Mouse (Mus musculus) cerebellum, postnatal 36 days (tissue): Measurements from ENCODE around the gene Mrps23.

Experiments used
- DNase-seq, 2 experiments: peaks; one replicate each; pipeline ENCODE4 v3.0.0; 2021 to 2022; ENCODE audit warnings: mixed read lengths in 2 of 2

Gene Mrps23

DNA sequence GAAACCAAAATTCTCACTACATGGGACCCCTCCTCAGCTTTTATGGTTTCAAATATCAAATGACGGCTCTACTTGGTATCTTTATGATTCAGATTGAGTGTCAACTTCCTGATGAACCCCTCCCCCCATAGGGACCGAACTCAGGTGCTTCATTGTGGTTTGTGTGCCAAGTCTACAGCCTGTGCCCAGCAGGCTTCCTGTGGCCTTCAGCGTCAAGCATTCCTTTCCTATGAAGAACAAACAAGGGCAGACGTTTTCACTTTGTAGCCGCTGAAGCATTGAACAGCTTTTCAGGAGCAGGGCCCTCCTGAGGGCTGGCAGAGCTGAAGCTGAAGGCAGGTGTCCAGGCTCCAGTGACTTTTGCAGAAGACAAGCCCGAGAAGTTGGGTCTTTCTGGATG lies 9.6 kb downstream of the Mrps23 start:
- DNase-seq: no peak

DNA sequence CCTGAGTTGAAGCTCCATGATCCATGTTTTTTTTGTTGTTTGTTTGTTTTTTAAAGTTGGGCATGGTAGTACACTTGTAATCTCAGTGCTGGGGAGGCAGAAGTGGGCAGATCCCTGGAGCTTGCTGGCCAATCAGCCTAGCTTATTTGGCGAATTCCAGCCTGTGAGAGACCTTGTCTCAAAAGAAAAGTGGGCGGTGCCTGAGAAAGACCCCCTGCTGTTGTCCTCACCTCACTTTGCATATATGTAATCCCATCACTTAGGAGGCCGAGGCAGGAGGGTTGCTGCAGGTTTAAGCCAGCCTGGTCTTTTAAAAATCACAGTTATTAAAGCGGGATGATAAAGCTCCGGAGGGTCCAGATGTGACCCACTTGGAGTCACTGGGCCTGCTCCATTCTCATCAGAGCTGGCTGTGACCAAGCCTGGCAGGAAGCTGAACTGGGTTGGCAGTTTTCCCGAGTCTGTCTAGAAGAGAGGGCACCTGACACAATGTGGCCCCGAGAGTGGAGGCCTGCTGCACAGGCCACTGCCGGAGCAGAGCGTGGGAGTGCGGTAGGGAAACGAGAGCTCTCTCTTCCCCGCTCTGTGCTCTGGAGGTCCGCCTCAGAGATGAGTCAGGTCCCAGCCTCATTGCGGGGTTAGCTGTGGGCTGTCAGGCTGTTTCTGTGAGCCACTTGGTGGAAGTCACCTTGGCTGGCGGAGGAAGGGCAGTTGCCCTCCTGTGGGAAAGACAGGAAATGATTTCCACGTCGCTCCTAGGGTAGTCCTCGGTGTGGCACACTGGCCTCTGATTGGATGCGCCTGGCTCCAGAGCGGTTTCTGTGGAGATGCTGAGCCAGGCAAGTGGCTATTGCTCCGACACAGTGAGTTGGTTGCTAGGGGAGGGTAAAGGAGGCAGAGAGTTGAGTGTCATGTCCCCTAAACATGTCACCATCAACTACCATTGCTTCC lies 11.0 kb downstream of the Mrps23 start:
- peak; percentile 78 to 79 for DNase-seq

DNA sequence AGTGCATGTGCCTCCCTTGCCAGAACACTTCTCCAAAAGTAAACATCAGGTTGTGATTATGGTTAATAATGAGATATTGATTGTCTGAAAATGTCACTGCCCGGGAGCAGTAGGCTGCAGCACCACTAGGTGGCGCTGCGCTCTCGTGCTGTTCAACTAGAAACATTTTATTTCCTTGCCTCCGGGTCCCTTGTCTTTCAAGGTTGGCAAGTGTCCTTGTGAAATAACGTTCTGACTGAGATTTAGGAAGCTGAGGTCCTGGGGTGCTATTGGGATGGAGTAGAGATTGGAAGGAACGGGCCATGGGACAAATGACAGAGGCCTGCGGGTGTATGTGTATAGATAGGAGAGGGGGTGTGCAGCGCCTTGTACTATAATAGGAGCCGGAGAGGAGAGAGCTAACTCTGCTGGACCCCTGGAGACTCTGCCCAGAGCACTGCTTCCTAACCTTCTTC lies 12.1 kb downstream of the Mrps23 start:
- DNase-seq: peak; percentile 75 to 84

DNA sequence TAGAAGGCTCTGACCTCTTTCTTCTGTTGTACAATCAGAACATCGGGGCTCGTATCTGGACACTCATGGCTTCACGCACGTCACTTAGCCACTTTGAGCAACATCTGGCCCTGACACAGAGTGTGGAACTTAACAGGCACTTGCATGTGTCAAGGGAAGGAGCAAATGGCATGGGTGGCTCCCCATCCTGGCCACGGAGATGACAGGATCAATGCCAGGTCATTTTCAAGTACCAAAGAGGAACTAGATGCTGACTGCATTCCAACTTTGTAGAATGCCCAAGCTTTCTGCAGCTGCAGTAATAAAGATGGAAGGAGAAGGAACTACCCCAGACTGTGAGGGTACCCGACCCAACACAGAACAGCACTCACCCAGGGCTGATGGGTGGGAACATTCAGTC lies 14.0 kb downstream of the Mrps23 start:
- no peak for DNase-seq

DNA sequence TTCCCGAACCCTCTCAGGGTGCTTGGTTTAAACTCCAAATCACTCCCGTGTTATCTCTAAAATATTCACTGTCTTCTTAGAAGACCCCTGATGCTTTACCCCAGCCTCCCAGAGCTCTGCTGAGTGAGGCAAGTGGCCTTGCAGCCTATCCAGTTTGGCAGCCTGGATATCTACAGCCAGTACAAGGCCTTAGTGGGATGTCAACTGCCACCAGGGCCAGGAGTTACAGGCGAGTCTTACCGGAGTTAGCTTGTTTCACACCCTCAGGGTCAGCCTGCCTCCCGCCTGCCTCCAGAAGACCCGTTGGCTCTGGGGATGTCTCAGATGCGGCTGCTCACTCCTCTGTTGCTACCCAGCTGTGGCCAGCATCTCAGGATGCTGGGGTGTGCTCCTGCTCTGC lies 14.4 kb downstream of the Mrps23 start:
- no peak for DNase-seq

DNA sequence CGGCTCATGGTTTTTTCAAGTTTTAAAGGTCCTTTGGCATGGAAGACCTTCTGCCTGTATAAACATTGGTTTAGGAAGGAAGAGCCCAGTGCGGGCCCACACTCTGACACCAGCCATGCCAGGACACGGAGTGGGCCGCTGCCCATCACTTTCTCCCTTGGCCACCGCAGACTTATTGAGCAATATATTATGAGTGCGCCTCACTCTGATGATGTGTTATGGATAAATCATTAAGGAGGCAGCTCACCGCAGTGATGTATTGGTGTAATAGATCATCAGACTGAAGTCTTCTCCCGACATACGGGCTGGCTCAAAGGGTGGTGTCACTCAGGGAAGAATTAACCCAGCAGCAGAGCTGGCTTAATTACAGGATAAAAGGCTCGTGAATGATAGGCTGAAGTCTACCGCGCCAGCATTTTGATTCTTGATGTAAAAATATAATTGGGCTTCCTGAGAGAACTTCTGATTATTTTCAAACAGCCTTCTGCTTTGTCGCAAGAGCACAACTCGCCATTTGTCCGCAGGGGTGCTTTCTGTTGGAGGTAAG lies 17.8 kb downstream of the Mrps23 start:
- DNase-seq: no peak

DNA sequence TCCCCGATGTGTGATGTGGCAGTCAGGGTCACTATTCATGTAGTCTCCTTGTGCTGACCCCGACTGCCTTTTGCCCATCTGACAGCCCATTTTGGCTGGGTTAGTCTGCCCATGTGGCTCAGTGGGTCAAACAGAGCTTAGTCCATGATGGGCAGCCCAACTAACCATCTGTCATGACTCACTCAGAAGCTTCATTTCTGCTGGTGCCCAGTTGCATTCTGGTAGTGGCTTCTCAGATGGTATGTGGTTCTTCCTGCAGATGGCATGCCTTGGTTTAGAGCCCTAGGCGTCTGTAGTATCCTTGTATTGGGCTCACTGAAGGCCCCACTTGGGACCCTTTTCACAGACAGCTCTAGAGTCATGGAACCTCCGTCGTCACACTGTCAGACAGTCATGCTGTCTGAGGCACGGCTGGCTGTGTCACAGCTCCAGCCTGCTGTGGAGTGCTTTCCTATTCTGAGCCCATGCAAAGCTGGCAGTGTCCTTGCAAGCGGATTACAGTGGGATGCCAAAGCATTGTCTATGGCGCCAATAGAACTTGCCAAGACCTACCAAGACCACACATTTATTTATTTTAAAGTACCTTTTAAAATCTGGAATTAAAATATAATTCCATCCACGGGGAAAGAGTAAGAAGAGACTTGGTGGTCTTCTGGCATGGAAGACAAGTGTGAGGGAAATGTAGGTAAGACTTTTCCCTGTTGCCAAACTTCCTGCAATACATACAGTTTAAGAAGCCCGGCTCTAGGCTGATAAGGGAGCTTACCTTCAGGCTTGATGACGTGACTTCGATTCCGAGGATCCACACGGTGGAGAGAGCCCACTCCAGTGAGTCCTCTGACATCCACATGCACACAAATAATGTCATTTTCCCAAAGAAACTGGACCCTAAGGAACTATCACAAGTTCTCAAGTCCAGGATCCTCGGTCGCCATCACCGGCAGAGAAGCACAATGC lies 23.1 kb downstream of the Mrps23 start:
- DNase-seq: no peak

DNA sequence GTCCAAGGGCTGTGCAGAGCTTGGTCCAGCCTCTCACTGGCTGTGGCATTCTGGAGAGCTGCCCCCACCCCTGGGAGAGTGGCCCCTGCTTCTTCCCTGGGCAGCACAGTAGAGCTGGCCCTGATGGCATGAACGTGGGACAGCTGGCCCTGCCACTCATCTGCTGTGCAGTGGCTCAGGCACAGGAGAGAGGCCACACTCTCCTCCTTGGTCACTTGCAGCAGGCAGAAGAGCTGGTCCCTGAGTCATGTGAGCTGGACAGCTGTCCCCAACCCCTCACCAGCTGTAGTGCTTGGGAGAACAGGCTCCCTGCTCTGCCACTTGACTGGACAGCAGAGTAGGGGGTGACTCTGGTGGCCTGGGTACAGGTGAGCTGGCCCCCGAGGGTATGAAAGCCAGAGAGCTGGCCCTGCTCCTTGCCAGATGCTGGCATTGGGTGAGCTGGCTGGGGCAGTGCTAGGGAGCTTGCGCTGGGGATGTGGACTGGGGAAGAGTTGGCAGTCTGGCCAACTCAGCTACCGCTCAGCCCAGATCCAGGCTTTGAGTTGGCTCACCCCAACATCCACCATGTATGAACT lies 27.1 kb downstream of the Mrps23 start:
- DNase-seq: no peak

DNA sequence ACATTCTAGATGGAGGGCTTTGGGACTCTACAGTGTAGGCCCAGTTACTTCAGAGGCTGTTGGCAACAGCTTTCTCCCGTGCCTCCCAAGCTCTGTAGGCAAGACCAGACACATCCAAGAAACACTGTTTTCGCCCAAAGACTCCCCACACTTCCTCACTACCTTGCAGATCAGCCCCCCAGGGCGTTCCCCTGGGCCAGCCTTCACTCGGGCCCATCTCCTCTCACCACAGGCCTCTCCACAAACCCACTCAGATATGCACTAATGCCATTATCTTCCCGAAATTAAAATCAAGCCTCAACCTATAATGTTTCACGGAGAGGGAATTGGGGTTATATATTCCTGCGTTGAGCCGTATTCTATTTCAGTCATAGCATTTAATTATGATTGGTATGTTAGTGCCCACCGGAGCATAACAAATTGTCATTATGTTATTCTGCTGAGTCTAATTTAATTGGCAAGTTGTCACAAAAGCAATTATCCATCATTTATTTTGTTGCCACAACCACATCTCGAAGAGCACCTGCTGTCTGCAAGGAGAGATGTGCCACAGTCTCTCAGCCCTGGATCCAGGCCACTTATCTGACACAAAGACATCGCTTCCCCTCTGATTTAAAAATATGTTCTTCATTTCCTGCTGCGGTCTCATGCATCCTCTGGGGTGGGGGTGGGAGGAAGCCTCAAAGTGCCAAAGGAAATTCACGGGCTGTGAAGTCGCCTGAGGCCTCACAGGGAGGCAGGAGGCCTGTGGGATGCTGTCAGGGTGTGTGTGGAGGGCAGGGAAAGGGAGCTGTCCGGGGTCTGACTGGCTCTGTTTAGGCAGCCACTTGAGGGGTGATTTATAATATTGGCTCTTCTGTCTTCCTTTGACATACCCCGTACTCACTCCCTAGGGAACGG lies 29.6 kb downstream of the Mrps23 start:
- no peak for DNase-seq

DNA sequence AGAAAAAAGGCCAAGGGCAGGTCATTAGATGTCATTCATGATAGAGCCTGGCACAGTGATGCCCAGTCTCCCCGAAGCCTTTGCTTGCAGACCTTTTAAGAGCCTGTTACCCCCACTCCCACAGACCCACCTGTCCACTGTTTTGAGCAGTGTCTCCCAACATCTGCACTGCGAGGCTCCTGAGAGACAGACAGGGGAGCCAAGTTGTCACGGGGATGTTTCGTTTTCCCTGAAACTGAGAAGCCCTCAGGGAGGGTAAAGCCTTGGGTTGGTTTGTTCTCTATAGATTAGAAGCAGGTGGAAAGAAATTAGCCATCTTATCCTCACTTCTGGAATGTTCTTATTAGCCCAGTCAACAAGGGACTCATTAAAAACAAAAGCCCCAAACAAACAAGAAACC lies 30.6 kb downstream of the Mrps23 start:
- no peak for DNase-seq

DNA sequence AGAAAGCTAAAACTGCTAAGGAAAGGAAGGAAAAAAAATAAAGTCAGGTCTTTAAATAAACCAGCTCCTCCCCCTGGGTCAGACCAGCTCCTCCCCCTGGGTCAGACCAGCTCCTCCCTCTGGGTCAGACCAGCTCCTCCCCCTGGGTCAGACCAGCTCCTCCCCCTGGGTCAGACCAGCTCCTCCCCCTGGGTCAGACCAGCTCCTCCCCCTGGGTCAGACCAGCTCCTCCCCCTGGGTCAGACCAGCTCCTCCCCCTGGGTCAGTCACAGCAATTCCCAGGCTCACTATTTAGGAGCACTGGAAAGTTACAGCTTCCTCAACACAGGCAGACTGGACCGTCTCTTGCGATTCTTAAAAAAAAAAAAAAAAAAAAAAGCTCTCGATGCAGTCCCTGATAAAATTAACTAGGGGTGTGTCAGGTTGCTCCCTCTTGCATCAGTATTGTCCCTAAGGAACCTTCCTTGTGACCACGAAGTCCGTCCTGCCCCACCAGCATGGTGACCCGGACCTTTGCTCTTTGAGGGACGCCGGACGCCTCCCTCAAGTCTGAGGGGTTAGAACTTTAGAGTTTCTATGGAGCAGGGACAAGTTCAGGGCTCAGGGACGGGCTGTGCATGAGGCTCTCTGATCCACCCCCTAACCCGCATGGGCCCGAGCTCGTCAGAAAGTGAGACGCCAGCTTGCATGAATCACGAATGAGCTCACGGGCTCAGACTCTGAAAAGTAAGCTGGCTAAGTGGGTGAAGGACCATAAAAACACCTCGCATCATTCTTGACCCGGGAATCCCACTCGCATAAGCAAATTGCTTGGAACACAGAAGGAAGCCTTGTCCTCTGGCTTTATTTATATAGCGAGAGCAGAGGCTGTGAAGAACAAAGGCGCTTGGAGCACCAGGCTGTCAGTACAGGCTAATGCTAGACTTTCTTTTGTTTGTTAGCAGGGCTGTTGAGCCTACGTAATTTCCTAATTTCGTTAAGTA lies 31.3 kb downstream of the Mrps23 start:
- no peak for DNase-seq

DNA sequence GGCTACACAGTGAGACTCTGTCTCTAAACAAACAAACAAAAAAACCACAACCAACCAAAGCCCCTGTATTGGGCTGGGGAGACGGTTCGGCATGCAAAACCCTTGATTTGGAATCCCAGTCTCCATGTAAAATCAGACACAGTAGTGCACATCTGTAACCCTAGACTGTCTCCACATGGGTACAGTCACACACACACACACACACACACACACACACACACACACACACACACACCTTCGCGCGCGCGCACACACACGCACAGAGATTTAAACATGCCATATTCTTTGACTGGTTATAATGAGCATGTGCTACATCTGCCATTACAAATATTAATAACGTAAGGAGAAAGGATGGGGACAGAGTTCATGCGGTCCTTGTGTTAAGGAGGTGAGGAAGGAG lies 36.1 kb downstream of the Mrps23 start:
- DNase-seq: no peak

DNA sequence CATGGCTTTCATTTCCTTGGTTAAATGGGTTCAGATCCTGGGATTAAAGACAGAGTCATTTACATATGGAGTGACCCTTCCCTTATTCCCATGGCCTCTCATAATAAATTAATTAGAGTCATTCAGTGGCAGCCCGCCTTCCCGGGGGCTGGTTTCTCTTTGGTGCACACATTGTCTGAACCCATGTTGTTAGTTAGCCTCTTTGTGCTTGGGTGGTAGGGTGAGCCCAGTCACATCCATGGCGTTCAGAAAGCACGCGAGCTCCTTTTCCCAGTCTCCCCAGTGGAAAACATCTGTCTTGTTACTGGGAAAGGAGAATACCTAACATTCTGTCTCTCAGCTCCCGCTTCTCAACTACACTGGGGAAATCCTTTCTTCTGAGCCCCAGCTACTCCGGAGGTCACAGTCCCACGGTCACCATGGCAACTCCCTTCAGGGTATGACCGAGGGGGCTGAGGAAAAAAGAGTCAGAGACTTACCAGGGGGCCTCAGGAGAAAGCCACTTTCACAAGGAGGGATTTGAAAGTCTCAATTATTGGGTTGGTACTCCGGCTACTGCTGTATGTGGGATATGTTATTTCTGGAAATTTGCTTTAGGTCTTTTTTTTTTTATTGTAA lies 36.7 kb downstream of the Mrps23 start:
- no peak for DNase-seq

DNA sequence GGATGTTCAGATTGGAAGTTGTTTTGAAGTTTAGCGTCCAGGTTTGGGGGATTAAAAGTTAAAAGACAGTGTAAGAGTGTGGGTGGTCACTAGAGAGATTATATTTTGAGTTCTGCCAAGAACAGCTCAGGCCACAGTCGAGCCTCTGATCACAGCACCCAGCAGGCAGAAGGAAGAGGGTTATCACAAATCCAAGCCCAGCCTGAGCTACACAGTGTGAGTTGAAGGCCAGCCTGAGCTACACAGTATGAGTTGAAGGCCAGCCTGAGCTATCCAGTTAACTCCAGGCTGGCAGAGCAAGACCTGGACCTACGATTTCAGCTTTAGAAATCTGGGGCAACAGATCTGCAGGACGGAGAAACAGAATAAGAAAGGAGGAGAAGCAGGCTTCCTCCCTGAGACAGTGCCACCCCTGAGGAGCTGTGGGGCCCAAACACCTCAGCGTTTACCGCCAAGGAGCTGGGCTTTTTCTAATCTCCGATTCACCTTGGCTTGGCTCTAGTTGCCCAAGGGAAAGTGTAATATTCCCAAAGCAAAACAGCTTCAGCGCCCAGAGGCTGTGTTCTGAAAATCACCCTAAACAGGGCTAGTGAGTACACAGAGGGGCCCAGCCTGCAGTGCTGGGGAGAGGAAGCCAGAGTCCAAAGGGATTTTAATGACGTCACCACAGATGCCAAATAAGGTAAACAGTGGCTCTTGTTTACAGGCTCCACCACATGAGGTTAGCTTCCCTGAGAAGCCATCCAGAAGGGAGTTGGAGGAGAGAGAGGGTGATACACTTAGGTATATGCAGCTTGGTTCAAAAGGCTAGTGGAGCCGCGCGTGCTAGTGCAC lies 37.5 kb downstream of the Mrps23 start:
- no peak for DNase-seq

DNA sequence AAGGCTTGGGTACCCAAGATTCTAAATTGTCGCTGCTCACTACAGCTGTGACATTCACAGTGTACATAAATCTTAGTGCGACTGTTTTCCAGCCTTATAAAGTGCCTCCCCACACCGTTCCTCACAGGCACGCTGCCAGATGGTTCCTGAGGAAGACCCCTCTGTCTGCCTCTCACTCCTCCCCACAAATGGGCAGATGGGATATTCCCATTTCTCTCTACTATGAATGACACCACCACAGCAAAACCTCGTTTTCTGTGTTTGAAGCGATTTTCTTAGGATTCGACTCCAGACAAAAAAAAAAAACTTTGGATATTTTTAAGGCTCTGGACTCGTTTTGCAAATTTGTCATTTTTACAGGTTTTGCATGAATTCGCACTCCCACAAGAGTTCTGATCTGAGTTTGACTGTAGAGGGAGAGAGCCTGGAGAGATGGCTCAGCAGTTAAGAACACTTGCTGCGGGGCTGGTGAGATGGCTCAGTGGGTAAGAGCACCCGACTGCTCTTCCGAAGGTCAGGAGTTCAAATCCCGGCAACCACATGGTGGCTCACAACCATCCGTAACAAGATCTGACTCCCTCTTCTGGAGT lies 41.5 kb downstream of the Mrps23 start:
- no peak for DNase-seq

DNA sequence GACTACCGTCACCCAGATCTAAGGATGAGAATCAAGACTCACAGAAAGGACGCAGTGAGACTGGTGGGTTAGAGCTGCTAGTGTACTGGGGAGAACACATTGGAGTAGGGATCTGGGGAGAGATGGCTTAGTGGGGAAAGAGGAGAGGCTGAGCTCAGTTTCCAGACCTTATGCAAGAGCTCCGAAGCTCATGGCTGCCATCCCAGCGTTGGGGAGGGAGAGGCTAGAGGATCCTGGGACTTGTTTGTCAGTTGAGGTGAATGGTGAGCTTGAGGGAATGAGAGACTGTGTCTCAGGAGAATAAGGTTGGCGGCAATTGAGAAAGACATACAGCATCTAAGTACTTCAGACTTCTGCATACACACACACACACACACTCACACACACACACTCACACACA lies 44.4 kb downstream of the Mrps23 start:
- no peak for DNase-seq

DNA sequence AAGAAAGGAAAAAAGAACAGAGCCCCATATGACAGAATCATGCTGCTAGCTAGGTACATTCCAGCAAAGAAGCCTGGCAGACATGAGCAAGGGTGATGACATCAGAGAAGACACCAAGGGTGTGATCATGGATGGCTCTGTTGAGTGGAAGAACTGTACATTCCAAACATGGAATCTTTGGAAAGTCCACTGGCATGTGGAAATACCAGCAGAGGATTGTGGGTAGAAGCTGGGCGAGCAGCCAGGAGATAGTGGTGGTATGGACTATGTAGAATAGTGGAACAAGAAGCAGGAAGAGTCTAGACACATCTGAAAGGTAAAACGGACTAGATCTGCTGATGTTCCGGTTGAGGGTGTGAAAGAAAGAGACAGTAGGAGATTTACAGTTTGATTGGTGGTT lies 46.4 kb downstream of the Mrps23 start:
- no peak for DNase-seq

DNA sequence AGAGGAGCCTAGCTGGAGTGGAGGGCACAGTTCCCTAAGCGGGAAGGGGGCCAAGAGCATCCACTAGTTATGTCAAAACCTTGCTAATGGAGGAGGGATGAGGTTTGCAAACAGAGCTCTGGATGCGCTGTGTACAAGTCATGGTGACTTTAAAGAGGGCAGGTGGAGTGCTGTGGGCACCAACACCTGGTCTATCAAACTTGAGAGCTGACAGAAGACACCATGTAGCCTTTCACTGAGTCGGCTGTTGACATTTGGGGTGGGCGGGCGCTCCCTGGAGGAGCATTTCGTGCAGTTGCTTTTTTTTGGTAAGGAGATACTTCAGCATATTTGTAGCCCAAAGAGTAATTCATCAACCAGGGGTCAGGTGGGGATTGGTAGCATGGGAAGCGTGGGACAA lies 47.1 kb downstream of the Mrps23 start:
- DNase-seq: no peak
